Mouse (Mus musculus) lung, embryonic 16.5 days (tissue): ENCODE results near the gene Zfp78. TPM values are rescaled to one million over a fixed set of nuclear protein-coding genes. Genes with fewer than 3 reads are reported as not detected.

ENCODE experiments used
- ATAC-seq: fragments of 200-750 bp; cut with Nextera tagmentation; 2 replicates; pipeline ENCODE4 v1.8.0; 2017; ENCODE audit warnings: low read depth, mild to moderate bottlenecking, moderate library complexity
- H3K27ac ChIP-seq: fragments of 300-500 bp; sonication (generic); 2 replicates; pipeline ENCODE4 v1.5.1; 2014; ENCODE audit warnings: mild to moderate bottlenecking, control low read depth, low read length
- H3K27me3 ChIP-seq: fragments of 300-500 bp; sonication (generic); 2 replicates; pipeline ENCODE4 v1.6.1; 2014; ENCODE audit warnings: low read depth, low read length, mixed read lengths; ENCODE audit not compliant: control insufficient read depth, insufficient read depth
- H3K36me3 ChIP-seq: fragments of 300-500 bp; sonication (generic); 2 replicates; pipeline ENCODE4 v1.6.1; 2014; ENCODE audit warnings: low read length; ENCODE audit not compliant: control insufficient read depth, insufficient read depth
- H3K4me1 ChIP-seq: fragments of 300-500 bp; sonication (generic); replicated peaks from 2 replicates; pipeline ENCODE4 v1.6.1; 2014; ENCODE audit warnings: low read length, mixed read lengths; ENCODE audit not compliant: control insufficient read depth, insufficient read depth
- H3K4me2 ChIP-seq: fragments of 300-500 bp; sonication (generic); 2 replicates; pipeline ENCODE4 v1.6.1; 2014; ENCODE audit warnings: low read depth, low read length, control low read depth
- H3K4me3 ChIP-seq: fragments of 300-500 bp; sonication (generic); 2 replicates; pipeline ENCODE4 v1.5.1; 2014; ENCODE audit warnings: mild to moderate bottlenecking, low read length, control low read depth
- H3K9ac ChIP-seq: fragments of 300-500 bp; sonication (generic); 2 replicates; pipeline ENCODE4 v1.6.1; 2014; ENCODE audit warnings: low read length, control low read depth
- H3K9me3 ChIP-seq: fragments of 300-500 bp; sonication (generic); 2 replicates; pipeline ENCODE4 v1.6.1; 2016; ENCODE audit warnings: low read length; ENCODE audit not compliant: control insufficient read depth
- WGBS: fragments of 180-500 bp; shearing (Covaris S2); extraction: QIAGEN DNeasy Blood & Tissue Kit; methylation state at CpG from one replicate; pipeline ENCODE4 v1.1.7; 2014; 5-methylcytosine and 5-hydroxymethylcytosine counted together
- polyA plus RNA-seq: library from polyadenylated mRNA; unstranded; fragments of >200 nt; fragmentation: Nextera tagmentation; extraction: Ambion mirVana; gene quantifications from 2 replicates; pipeline ENCODE4 v1.2.1, GENCODE M21; 2015

Gene Zfp78
- polyA plus RNA-seq, 1 experiment from 2014 or later = 3.1 TPM

- no peak for ATAC-seq
- 24% methylated on average over 8 of the region's 8 CpGs for WGBS
- no peak overlapping the region for H3K9ac ChIP-seq
- H3K4me2 ChIP-seq = no peak overlapping the region
- no peak overlapping the region for H3K27ac ChIP-seq
- H3K4me1 ChIP-seq = no peaks in the 10 kb centered on the region
- no peaks in the 10 kb centered on the region for H3K9me3 ChIP-seq
- H3K27me3 ChIP-seq = no peaks in the 10 kb centered on the region
- no peaks in the 10 kb centered on the region for H3K36me3 ChIP-seq
- no peak overlapping the region for H3K4me3 ChIP-seq
These were observed 52.3 kb downstream of the Zfp78 start for GRCm38 (mm10) chr7:6415442-6415787.

GRCm38 (mm10) chr7:6419894-6420293 lies 56.8 kb downstream of the Zfp78 start:
- ATAC-seq = no peak
- Histone ChIP-seq H3K9me3 (no peaks in the 10 kb centered on the region), H3K4me2 (no peak overlapping the region), H3K27me3 (no peaks in the 10 kb centered on the region), H3K36me3 (no peaks in the 10 kb centered on the region), H3K27ac (no peak overlapping the region), H3K9ac (no peak overlapping the region), H3K4me3 (no peak overlapping the region), H3K4me1 (no peaks in the 10 kb centered on the region)
- WGBS = 70% methylated on average over 6 of the region's 6 CpGs

- no peaks in the 10 kb centered on the region for H3K27me3 ChIP-seq
- no peak overlapping the region for H3K4me2 ChIP-seq
- ATAC-seq = no peak
- WGBS = 79% methylated on average over 3 of the region's 3 CpGs
- H3K36me3 ChIP-seq = no peaks in the 10 kb centered on the region
- no peak overlapping the region for H3K4me3 ChIP-seq
- peaks cover 3% of the 10 kb centered on the region for H3K9me3 ChIP-seq
- no peak overlapping the region for H3K9ac ChIP-seq
- no peaks in the 10 kb centered on the region for H3K4me1 ChIP-seq
- H3K27ac ChIP-seq = no peak overlapping the region
These were observed 66.3 kb downstream of the Zfp78 start for GRCm38 (mm10) chr7:6429381-6429780.

- H3K4me2 ChIP-seq = no peak overlapping the region
- H3K27ac ChIP-seq = no peak overlapping the region
- no peak overlapping the region for H3K4me3 ChIP-seq
- ATAC-seq = no peak
- no peaks in the 10 kb centered on the region for H3K36me3 ChIP-seq
- 33% methylated on average over 2 of the region's 2 CpGs for WGBS
- H3K9me3 ChIP-seq = peaks cover 3% of the 10 kb centered on the region
- H3K27me3 ChIP-seq = no peaks in the 10 kb centered on the region
- no peaks in the 10 kb centered on the region for H3K4me1 ChIP-seq
- H3K9ac ChIP-seq = no peak overlapping the region
These were observed 67.3 kb downstream of the Zfp78 start for GRCm38 (mm10) chr7:6430342-6430741.

Other genes starting within 250 kb of the Zfp78 start
- 22.6 and 23.0 TPM in 2 replicates for gene Zfp787, start 207.3 kb upstream of the Zfp78 start, polyA plus RNA-seq
- 48.4 and 53.1 TPM in 2 replicates for gene Zfp444, start 191.1 kb upstream of the Zfp78 start, polyA plus RNA-seq
- gene Galp, start 166.2 kb upstream of the Zfp78 start, polyA plus RNA-seq = not detected in 2 replicates
- not detected in 2 replicates for gene Zscan5b, start 141.0 kb upstream of the Zfp78 start, polyA plus RNA-seq
- gene Epp13, start 110.6 kb upstream of the Zfp78 start, polyA plus RNA-seq = not detected in 2 replicates
- 6.9 and 7.2 TPM in 2 replicates for gene Zfp667, start 76.7 kb upstream of the Zfp78 start, polyA plus RNA-seq
- 6.6 and 6.9 TPM in 2 replicates for gene Zfp583, start 32.0 kb upstream of the Zfp78 start, polyA plus RNA-seq
- gene Gm3854, start 19.5 kb upstream of the Zfp78 start, polyA plus RNA-seq = 1.5 and 1.8 TPM in 2 replicates
- gene Zfp28, start 20.0 kb downstream of the Zfp78 start, polyA plus RNA-seq = 9.5 and 10.5 TPM in 2 replicates
- 0.25 TPM in 1 of 2 replicates, not detected in the other for gene Smim17, start 35.4 kb downstream of the Zfp78 start, polyA plus RNA-seq
- gene Gm20715, start 47.0 kb downstream of the Zfp78 start, polyA plus RNA-seq = not detected in 2 replicates
- gene Olfr1344, start 75.4 kb downstream of the Zfp78 start, polyA plus RNA-seq = not detected in 2 replicates
- gene Olfr1336, start 92.9 kb downstream of the Zfp78 start, polyA plus RNA-seq = not detected in 2 replicates
- gene Olfr1346, start 103.8 kb downstream of the Zfp78 start, polyA plus RNA-seq = not detected in 2 replicates
- not detected in 2 replicates for gene Olfr5, start 123.7 kb downstream of the Zfp78 start, polyA plus RNA-seq
- gene Olfr1347, start 136.5 kb downstream of the Zfp78 start, polyA plus RNA-seq = not detected in 2 replicates
- not detected in 2 replicates for gene Olfr1348, start 145.5 kb downstream of the Zfp78 start, polyA plus RNA-seq
- not detected in 2 replicates for gene Olfr1349, start 159.7 kb downstream of the Zfp78 start, polyA plus RNA-seq
- gene Olfr1350, start 201.6 kb downstream of the Zfp78 start, polyA plus RNA-seq = not detected in 2 replicates